ENCODE assay signal across 7 mouse cellular contexts in genomic region chr7:35086271-35086861, GRCm38 (mm10). TPM values are rescaled to one million over a fixed set of nuclear protein-coding genes. Genes with fewer than 3 reads are reported as not detected.
A peak's percentile ranks its signal among the peaks of the same experiment; 100 is the strongest.
DNase-seq lines count a peak whose midpoint lies in the region; ATAC-seq and TF ChIP-seq lines count a peak whose summit lies in the region.

No protein-coding gene starts in this region.

- peak overlapping the region; percentile 36 for H3K4me3 ChIP-seq in heart, embryonic 13.5 days
- peak overlapping the region; percentile 15 for H3K4me3 ChIP-seq in kidney, postnatal 0 days (replicated peaks; ENCODE audit: low read depth, low read length)
- H3K4me3 ChIP-seq in liver, embryonic 13.5 days (replicated peaks) = peak overlapping the region; percentile 27; the same call in 1 of the 2 replicates
- no peak overlapping the region for H3K4me3 ChIP-seq in neural tube, embryonic 12.5 days

- H3K4me2 ChIP-seq in heart, embryonic 13.5 days = peak overlapping the region; percentile 66
- peak overlapping the region; percentile 60 for H3K4me2 ChIP-seq in kidney, postnatal 0 days (ENCODE audit: low read length)
- peak overlapping the region; percentile 47 for H3K4me2 ChIP-seq in liver, embryonic 13.5 days
- peak overlapping the region; percentile 52 for H3K4me2 ChIP-seq in neural tube, embryonic 12.5 days (replicated peaks)

- no peak for ATAC-seq in heart, embryonic 13.5 days (ENCODE audit: extremely low read depth, insufficient number of reproducible peaks, low FRiP score, low TSS enrichment)
- ATAC-seq in kidney, postnatal 0 days (replicated peaks; ENCODE audit: low FRiP score, low read depth) = peak; percentile 76
- ATAC-seq in liver, embryonic 13.5 days (ENCODE audit: low read depth) = no peak
- peak; percentile 29; the same call in 1 of the 2 replicates for ATAC-seq in neural tube, embryonic 12.5 days (ENCODE audit: low FRiP score, low read depth)

- no peaks in the 10 kb centered on the region for H3K36me3 ChIP-seq in heart, embryonic 13.5 days
- H3K36me3 ChIP-seq in kidney, postnatal 0 days (ENCODE audit: insufficient read depth, low read length) = no peaks in the 10 kb centered on the region
- no peaks in the 10 kb centered on the region for H3K36me3 ChIP-seq in liver, embryonic 13.5 days
- no peaks in the 10 kb centered on the region for H3K36me3 ChIP-seq in neural tube, embryonic 12.5 days

- no peak overlapping the region for H3K27ac ChIP-seq in heart, embryonic 13.5 days (replicated peaks)
- H3K27ac ChIP-seq in kidney, postnatal 0 days = no peak overlapping the region
- no peak overlapping the region for H3K27ac ChIP-seq in liver, embryonic 13.5 days
- H3K27ac ChIP-seq in neural tube, embryonic 12.5 days = no peak overlapping the region

- peak overlapping the region; percentile 61 for H3K9ac ChIP-seq in heart, embryonic 13.5 days
- 0 out of 2 replicates have a peak overlapping the region, but pooled peaks have one; percentile 14 for H3K9ac ChIP-seq in kidney, postnatal 0 days (ENCODE audit: low read depth, low read length)
- H3K9ac ChIP-seq in liver, embryonic 13.5 days = no peak overlapping the region
- H3K9ac ChIP-seq in neural tube, embryonic 12.5 days = no peak overlapping the region

- 2% methylated on average over 21 of the region's 21 CpGs for WGBS in heart, embryonic 13.5 days
- 1% methylated on average over 21 of the region's 21 CpGs for WGBS in kidney, postnatal 0 days
- 4% methylated on average over 21 of the region's 21 CpGs for WGBS in liver, embryonic 13.5 days (ENCODE audit: insufficient replicate concordance)
- WGBS in neural tube, embryonic 12.5 days = 4% methylated on average over 21 of the region's 21 CpGs

- peak; percentile 18; the same call in 1 of the 2 replicates for TF ChIP-seq CTCF in brain, embryonic 14.5 days (IDR thresholded peaks at IDR 0.05; ENCODE audit: borderline replicate concordance, extremely low read depth, insufficient read depth, insufficient read length)
- peak; percentile 37; the same call in 1 of the 2 replicates for TF ChIP-seq CTCF in kidney, postnatal 0 days (IDR thresholded peaks at IDR 0.05; ENCODE audit: low read depth)

- no peaks in the 10 kb centered on the region for H3K9me3 ChIP-seq in heart, embryonic 13.5 days
- H3K9me3 ChIP-seq in kidney, postnatal 0 days (replicated peaks; ENCODE audit: low read length) = no peaks in the 10 kb centered on the region
- H3K9me3 ChIP-seq in liver, embryonic 13.5 days (replicated peaks) = no peaks in the 10 kb centered on the region
- no peaks in the 10 kb centered on the region for H3K9me3 ChIP-seq in neural tube, embryonic 12.5 days

- no peak for TF ChIP-seq POLR2A in brain, embryonic 14.5 days (IDR thresholded peaks at IDR 0.05; ENCODE audit: borderline replicate concordance, extremely low read depth, insufficient read depth, insufficient read length, poor library complexity, severe bottlenecking)

- H3K27me3 ChIP-seq in heart, embryonic 13.5 days (replicated peaks) = peaks cover 33% of the 10 kb centered on the region
- H3K27me3 ChIP-seq in kidney, postnatal 0 days (ENCODE audit: insufficient read depth, low read length) = no peaks in the 10 kb centered on the region
- peaks cover 17% of the 10 kb centered on the region for H3K27me3 ChIP-seq in liver, embryonic 13.5 days
- H3K27me3 ChIP-seq in neural tube, embryonic 12.5 days (replicated peaks) = peaks cover 7% of the 10 kb centered on the region

- peak; percentile 87 for DNase-seq in brain, embryonic 14.5 days (ENCODE audit: low read depth)
- peak; percentile 66 for DNase-seq in embryo, embryonic 10 days (ENCODE audit: low spot score)
- DNase-seq in kidney, postnatal 0 days (ENCODE audit: low spot score) = peak; percentile 73
- DNase-seq in liver, embryonic 13.5 days = no peak
- DNase-seq in T-cell, adult 2 months (ENCODE audit: low spot score) = no peak

- peaks cover 13% of the 10 kb centered on the region for H3K4me1 ChIP-seq in heart, embryonic 13.5 days
- no peaks in the 10 kb centered on the region for H3K4me1 ChIP-seq in kidney, postnatal 0 days (replicated peaks; ENCODE audit: insufficient read depth, low read length)
- H3K4me1 ChIP-seq in liver, embryonic 13.5 days (replicated peaks) = peaks cover 15% of the 10 kb centered on the region
- H3K4me1 ChIP-seq in neural tube, embryonic 12.5 days = peaks cover 11% of the 10 kb centered on the region

RNA-seq across cellular contexts. Expression of gene Cebpg, which starts 30.0 kb away (rescaled TPM):
- 27.2 and 29.8 TPM in 2 replicates for polyA plus RNA-seq in brain, embryonic 14.5 days (2012; rRNA removed)
- 16.3 and 19.2 TPM in 2 replicates for polyA plus RNA-seq in heart, embryonic 13.5 days (2015; fragmentation: Nextera tagmentation; extraction: Ambion mirVana)
- 30.8 and 32.4 TPM in 2 replicates for polyA plus RNA-seq in kidney, postnatal 0 days (2015; fragmentation: Nextera tagmentation; extraction: Ambion mirVana)
- polyA plus RNA-seq in liver, embryonic 13.5 days (2015; fragmentation: Nextera tagmentation; extraction: Ambion mirVana) = 18.8 and 21.8 TPM in 2 replicates
- 48.4 and 50.9 TPM in 2 replicates for polyA plus RNA-seq in neural tube, embryonic 12.5 days (2016; fragmentation: Nextera tagmentation; extraction: Ambion mirVana)

RNA-seq across cellular contexts. Expression of gene Cebpa, which starts 32.7 kb away (rescaled TPM):
- polyA plus RNA-seq in brain, embryonic 14.5 days (2012; rRNA removed) = 2.9 and 3.1 TPM in 2 replicates
- 0.47 and 0.78 TPM in 2 replicates for polyA plus RNA-seq in heart, embryonic 13.5 days (2015; fragmentation: Nextera tagmentation; extraction: Ambion mirVana)
- polyA plus RNA-seq in kidney, postnatal 0 days (2015; fragmentation: Nextera tagmentation; extraction: Ambion mirVana) = 1.9 and 2.3 TPM in 2 replicates
- 4.3 and 5.3 TPM in 2 replicates for polyA plus RNA-seq in liver, embryonic 13.5 days (2015; fragmentation: Nextera tagmentation; extraction: Ambion mirVana)
- polyA plus RNA-seq in neural tube, embryonic 12.5 days (2016; fragmentation: Nextera tagmentation; extraction: Ambion mirVana) = 0.68 and 0.74 TPM in 2 replicates

Comparison
In these comparisons a context has a peak if more than half of its experiments do, and no peak if none do; other contexts are left out.
1. DNase-seq: peak in brain, embryonic 14.5 days (single experiment), embryo, embryonic 10 days (single experiment) and kidney, postnatal 0 days (single experiment); none in liver, embryonic 13.5 days (single experiment) and T-cell, adult 2 months (single experiment).
2. ATAC-seq: peak in kidney, postnatal 0 days (single experiment) and neural tube, embryonic 12.5 days (single experiment); none in heart, embryonic 13.5 days (single experiment) and liver, embryonic 13.5 days (single experiment).
3. H3K9ac ChIP-seq: peak in heart, embryonic 13.5 days (single experiment) and kidney, postnatal 0 days (single experiment); none in liver, embryonic 13.5 days (single experiment) and neural tube, embryonic 12.5 days (single experiment).
4. Peak in every context shown above with its lines, with median percentiles within 50 percentile points of each other: H3K4me2 ChIP-seq.